Mouse (Mus musculus): ENCODE measurements at regions not wholly inside any gene's neighbourhood (a gene's known extent, or its start where the extent isn't known, plus 50 kb on each side); places are given as distances from the start of the nearest gene placed in this dataset.
A peak's percentile ranks its signal among the peaks of the same experiment; 100 is the strongest.

- H3K4me1 ChIP-seq (ENCODE audit: control insufficient read depth, insufficient read depth, low read length), result peaks cover 21% of the 10 kb centered on the region
- no peak overlapping the region for H3K4me3 ChIP-seq (ENCODE audit: low read depth, low read length)
- WGBS, result 27% methylated on average over 11 of the region's 11 CpGs
- peak overlapping the region; percentile 72 for H3K27ac ChIP-seq (ENCODE audit: low read length)
- peak; percentile 92 for ATAC-seq
- H3K9me3 ChIP-seq (replicated peaks; ENCODE audit: control insufficient read depth, low read length, poor library complexity, severe bottlenecking), result no peaks in the 10 kb centered on the region
- no peaks in the 10 kb centered on the region for H3K27me3 ChIP-seq (ENCODE audit: control insufficient read depth, insufficient read depth, low read depth, low read length)
- H3K36me3 ChIP-seq (ENCODE audit: control insufficient read depth, insufficient read depth, low read length), result no peaks in the 10 kb centered on the region
- no peak overlapping the region for H3K9ac ChIP-seq (ENCODE audit: low read depth, low read length)
- H3K4me2 ChIP-seq (ENCODE audit: low read length), result peak overlapping the region; percentile 10
Measured at GRCm38 (mm10) chr9:30533780-30534343, 107.0 kb downstream of the Snx19 start.

- Histone ChIP-seq H3K4me3 (ENCODE audit: low read depth, low read length) (no peak overlapping the region), H3K9ac (ENCODE audit: low read depth, low read length) (no peak overlapping the region), H3K27ac (ENCODE audit: low read length) (peak overlapping the region; percentile 72), H3K4me2 (ENCODE audit: low read length) (no peak overlapping the region), H3K27me3 (ENCODE audit: control insufficient read depth, insufficient read depth, low read depth, low read length) (no peaks in the 10 kb centered on the region), H3K4me1 (ENCODE audit: control insufficient read depth, insufficient read depth, low read length) (peaks cover 21% of the 10 kb centered on the region), H3K9me3 (replicated peaks; ENCODE audit: control insufficient read depth, low read length, poor library complexity, severe bottlenecking) (no peaks in the 10 kb centered on the region), H3K36me3 (ENCODE audit: control insufficient read depth, insufficient read depth, low read length) (no peaks in the 10 kb centered on the region)
- ATAC-seq, result peak; percentile 41; the same call in 1 of the 2 replicates
- 62% methylated on average over 9 of the region's 9 CpGs for WGBS
Measured at GRCm38 (mm10) chr9:30533091-30533779, 106.3 kb downstream of the Snx19 start.

GRCm38 (mm10) chr9:30525086-30525485 lies 98.2 kb downstream of the Snx19 start:
- Histone ChIP-seq H3K4me2 (ENCODE audit: low read length) (no peak overlapping the region), H3K4me1 (ENCODE audit: control insufficient read depth, insufficient read depth, low read length) (peaks cover 14% of the 10 kb centered on the region), H3K4me3 (ENCODE audit: low read depth, low read length) (no peak overlapping the region), H3K9me3 (replicated peaks; ENCODE audit: control insufficient read depth, low read length, poor library complexity, severe bottlenecking) (no peaks in the 10 kb centered on the region), H3K9ac (ENCODE audit: low read depth, low read length) (no peak overlapping the region), H3K36me3 (ENCODE audit: control insufficient read depth, insufficient read depth, low read length) (no peaks in the 10 kb centered on the region), H3K27me3 (ENCODE audit: control insufficient read depth, insufficient read depth, low read depth, low read length) (no peaks in the 10 kb centered on the region), H3K27ac (ENCODE audit: low read length) (no peak overlapping the region)
- no peak for ATAC-seq
- 79% methylated on average over 5 of the region's 5 CpGs for WGBS

DNA sequence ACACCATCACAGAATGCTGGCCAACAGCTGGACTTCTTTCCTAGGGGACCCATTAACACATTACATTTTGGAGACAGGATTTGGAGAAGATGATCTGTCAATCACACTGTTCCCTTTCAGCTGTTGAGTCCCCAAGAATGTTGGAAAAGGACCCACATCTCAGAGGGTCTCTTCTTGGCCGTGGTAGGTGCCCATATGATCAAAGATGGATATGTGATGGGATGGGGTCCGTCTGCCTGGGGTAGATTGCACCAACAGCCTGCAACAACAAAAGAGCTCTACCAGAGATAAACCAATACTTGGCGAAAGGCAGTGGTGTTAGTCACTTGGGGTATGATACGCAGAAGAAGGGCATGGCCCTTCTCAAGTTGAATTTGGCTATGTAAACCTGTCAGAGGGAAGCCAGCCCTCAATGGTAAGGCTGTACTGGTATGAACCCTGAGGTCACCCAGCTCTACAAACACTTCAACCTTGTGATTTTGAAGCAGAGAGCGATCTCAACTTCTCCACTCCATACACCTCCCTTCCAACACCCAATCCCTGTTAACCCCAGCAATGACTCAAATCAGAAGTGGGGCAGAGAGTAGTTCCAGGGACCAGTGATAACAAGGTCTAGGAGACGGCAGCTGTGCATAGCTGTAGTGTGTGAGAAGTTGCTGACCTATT lies 97.6 kb downstream of the Snx19 start:
- no peak for ATAC-seq
- H3K4me2 ChIP-seq (ENCODE audit: low read length), result no peak overlapping the region
- no peaks in the 10 kb centered on the region for H3K36me3 ChIP-seq (ENCODE audit: control insufficient read depth, insufficient read depth, low read length)
- H3K27ac ChIP-seq (ENCODE audit: low read length), result no peak overlapping the region
- WGBS, result 94% methylated on average over 6 of the region's 6 CpGs
- H3K4me3 ChIP-seq (ENCODE audit: low read depth, low read length), result no peak overlapping the region
- H3K4me1 ChIP-seq (ENCODE audit: control insufficient read depth, insufficient read depth, low read length), result peaks cover 14% of the 10 kb centered on the region
- no peaks in the 10 kb centered on the region for H3K9me3 ChIP-seq (replicated peaks; ENCODE audit: control insufficient read depth, low read length, poor library complexity, severe bottlenecking)
- H3K9ac ChIP-seq (ENCODE audit: low read depth, low read length), result no peak overlapping the region
- H3K27me3 ChIP-seq (ENCODE audit: control insufficient read depth, insufficient read depth, low read depth, low read length), result no peaks in the 10 kb centered on the region

DNA sequence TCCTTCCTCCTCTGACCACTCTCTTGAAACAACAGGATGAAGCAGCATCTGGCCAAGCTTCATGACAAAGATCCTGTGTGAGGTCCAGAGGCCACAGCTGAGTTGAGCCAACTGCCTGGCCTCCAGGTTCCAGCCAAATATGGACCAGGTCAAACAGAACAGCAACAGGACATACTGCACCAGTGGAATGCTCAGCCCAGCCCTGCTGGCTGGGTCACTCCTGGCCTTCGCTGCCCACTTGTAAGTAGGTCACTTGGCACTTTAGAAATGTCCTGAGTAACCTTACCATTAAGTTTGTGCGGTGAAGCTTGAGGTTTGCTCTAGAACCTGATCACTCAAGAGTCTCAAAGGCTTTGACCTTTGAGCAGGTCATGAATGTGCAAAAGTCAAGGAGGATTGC lies 96.9 kb downstream of the Snx19 start:
- H3K9me3 ChIP-seq (replicated peaks; ENCODE audit: control insufficient read depth, low read length, poor library complexity, severe bottlenecking), result no peaks in the 10 kb centered on the region
- no peak overlapping the region for H3K27ac ChIP-seq (ENCODE audit: low read length)
- H3K9ac ChIP-seq (ENCODE audit: low read depth, low read length), result no peak overlapping the region
- no peaks in the 10 kb centered on the region for H3K36me3 ChIP-seq (ENCODE audit: control insufficient read depth, insufficient read depth, low read length)
- no peak overlapping the region for H3K4me3 ChIP-seq (ENCODE audit: low read depth, low read length)
- peaks cover 14% of the 10 kb centered on the region for H3K4me1 ChIP-seq (ENCODE audit: control insufficient read depth, insufficient read depth, low read length)
- no peak overlapping the region for H3K4me2 ChIP-seq (ENCODE audit: low read length)
- WGBS, result 93% methylated on average over 2 of the region's 2 CpGs
- no peaks in the 10 kb centered on the region for H3K27me3 ChIP-seq (ENCODE audit: control insufficient read depth, insufficient read depth, low read depth, low read length)
- no peak for ATAC-seq

DNA sequence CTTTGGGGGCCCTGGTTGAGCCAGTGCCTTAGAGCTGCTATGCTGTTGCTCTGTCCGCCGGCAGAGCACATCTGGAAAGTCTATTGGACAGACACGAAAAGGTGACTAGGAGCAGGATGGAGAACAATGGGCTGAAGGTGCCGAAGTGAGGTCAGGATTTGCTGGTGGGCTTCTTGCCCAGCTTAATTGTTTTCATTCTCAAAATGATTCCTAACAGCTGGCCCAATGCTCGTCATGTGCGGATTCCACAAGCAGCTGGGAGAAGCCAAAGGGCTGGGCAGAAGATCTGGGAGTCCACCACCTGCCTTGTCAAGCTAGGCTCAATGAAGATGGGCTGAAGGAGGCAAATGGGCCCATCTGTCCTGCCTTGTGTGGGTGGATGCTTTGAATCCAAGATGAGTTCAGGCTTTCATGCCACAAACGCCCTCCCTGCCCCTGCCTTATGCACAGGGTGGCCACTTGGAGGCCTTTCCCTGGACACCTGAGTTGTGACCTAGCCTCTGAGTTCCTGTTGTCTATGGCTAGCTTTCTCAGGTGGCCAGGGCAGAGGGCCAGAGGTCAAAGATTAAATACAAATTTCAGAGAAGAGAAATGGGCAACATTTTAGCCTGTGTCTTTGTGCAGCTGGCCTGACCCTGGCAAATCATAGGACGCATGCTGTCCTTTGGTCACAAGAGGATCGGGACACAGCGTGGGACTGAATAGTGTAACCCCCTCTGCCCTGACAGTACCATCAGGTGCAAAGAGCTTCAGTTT lies 95.9 kb downstream of the Snx19 start:
- no peaks in the 10 kb centered on the region for H3K36me3 ChIP-seq (ENCODE audit: control insufficient read depth, insufficient read depth, low read length)
- ATAC-seq, result no peak
- peaks cover 14% of the 10 kb centered on the region for H3K4me1 ChIP-seq (ENCODE audit: control insufficient read depth, insufficient read depth, low read length)
- no peak overlapping the region for H3K4me2 ChIP-seq (ENCODE audit: low read length)
- H3K9ac ChIP-seq (ENCODE audit: low read depth, low read length), result no peak overlapping the region
- no peaks in the 10 kb centered on the region for H3K9me3 ChIP-seq (replicated peaks; ENCODE audit: control insufficient read depth, low read length, poor library complexity, severe bottlenecking)
- no peak overlapping the region for H3K27ac ChIP-seq (ENCODE audit: low read length)
- H3K4me3 ChIP-seq (ENCODE audit: low read depth, low read length), result no peak overlapping the region
- H3K27me3 ChIP-seq (ENCODE audit: control insufficient read depth, insufficient read depth, low read depth, low read length), result no peaks in the 10 kb centered on the region
- 81% methylated on average over 10 of the region's 10 CpGs for whole genome bisulfite sequencing

- Histone ChIP-seq H3K27me3 (ENCODE audit: control insufficient read depth, insufficient read depth, low read depth, low read length) (no peaks in the 10 kb centered on the region), H3K27ac (ENCODE audit: low read length) (peak overlapping the region; percentile 76), H3K4me1 (ENCODE audit: control insufficient read depth, insufficient read depth, low read length) (peaks cover 14% of the 10 kb centered on the region), H3K36me3 (ENCODE audit: control insufficient read depth, insufficient read depth, low read length) (no peaks in the 10 kb centered on the region), H3K4me3 (ENCODE audit: low read depth, low read length) (no peak overlapping the region), H3K4me2 (ENCODE audit: low read length) (no peak overlapping the region), H3K9ac (ENCODE audit: low read depth, low read length) (no peak overlapping the region), H3K9me3 (replicated peaks; ENCODE audit: control insufficient read depth, low read length, poor library complexity, severe bottlenecking) (no peaks in the 10 kb centered on the region)
- WGBS, result 87% methylated on average over 6 of the region's 6 CpGs
- no peak for ATAC-seq
Measured at GRCm38 (mm10) chr9:30521556-30522240, 94.8 kb downstream of the Snx19 start.

- Histone ChIP-seq H3K4me1 (ENCODE audit: control insufficient read depth, insufficient read depth, low read length) (peaks cover 14% of the 10 kb centered on the region), H3K9me3 (replicated peaks; ENCODE audit: control insufficient read depth, low read length, poor library complexity, severe bottlenecking) (no peaks in the 10 kb centered on the region), H3K4me2 (ENCODE audit: low read length) (peak overlapping the region; percentile 16; the same call in 1 of the 2 replicates), H3K9ac (ENCODE audit: low read depth, low read length) (no peak overlapping the region), H3K36me3 (ENCODE audit: control insufficient read depth, insufficient read depth, low read length) (no peaks in the 10 kb centered on the region), H3K4me3 (ENCODE audit: low read depth, low read length) (no peak overlapping the region), H3K27me3 (ENCODE audit: control insufficient read depth, insufficient read depth, low read depth, low read length) (no peaks in the 10 kb centered on the region), H3K27ac (ENCODE audit: low read length) (peak overlapping the region; percentile 93)
- WGBS, result 19% methylated on average over 9 of the region's 9 CpGs
- peak; percentile 88 for ATAC-seq
Measured at GRCm38 (mm10) chr9:30520853-30521439, 94.0 kb downstream of the Snx19 start.
